Mouse (Mus musculus): ENCODE results near the gene Prok1.

GRCm38 (mm10) chr3:107201310-107202180 is 38.0 kb downstream of the Prok1 start:
- TF ChIP-seq POLR2A (IDR thresholded peaks at IDR 0.05; ENCODE audit: insufficient read length, low read depth) (no peak), TCF12 (IDR thresholded peaks at IDR 0.05; ENCODE audit: insufficient read depth, poor library complexity, severe bottlenecking) (no peak), SRF (IDR thresholded peaks at IDR 0.05; ENCODE audit: control insufficient read depth, insufficient read length, low read depth) (no peak), POLR2AphosphoS2 (IDR thresholded peaks at IDR 0.05; ENCODE audit: insufficient read length, low read depth) (no peak)

Data from myocyte (in vitro differentiated cells).